Comparison of ENCODE assay signal across 12 mouse cellular contexts in the genomic region with DNA sequence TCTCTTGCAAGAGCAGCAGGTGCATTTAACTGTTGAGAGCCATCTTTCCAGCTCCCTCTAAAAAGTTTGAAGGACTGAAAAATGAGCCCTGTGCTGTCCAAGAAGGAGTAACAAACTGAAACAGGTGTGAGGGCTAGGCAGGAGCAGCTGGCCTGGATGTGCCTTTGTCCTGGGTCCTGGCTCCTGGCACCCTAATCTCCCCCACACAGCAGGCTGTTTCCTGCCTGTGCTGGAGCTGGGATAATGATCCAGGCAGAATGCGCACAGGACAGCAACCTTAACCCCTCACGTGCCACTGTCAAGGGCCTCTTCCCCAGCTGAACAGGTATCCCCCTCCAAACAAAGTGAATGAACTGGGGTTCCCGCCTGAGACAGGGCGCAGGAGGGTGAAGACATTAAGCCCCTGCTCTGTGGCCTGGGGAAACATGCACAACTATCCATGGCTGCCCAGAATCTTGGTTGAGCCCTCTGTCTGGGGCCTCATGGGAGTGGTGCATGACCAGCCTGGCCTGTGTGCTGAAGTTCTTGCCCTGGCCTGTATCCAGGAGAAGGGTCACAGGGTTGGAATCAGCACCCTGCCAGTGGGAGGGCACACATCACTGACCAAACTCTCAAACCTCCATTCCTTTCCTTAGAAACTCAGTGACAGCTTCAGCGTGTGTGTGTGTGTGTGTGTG. TPM values are rescaled to one million over a fixed set of nuclear protein-coding genes. Genes with fewer than 3 reads are reported as not detected.
DNase-seq lines count a peak whose midpoint lies in the region; ATAC-seq and TF ChIP-seq lines count a peak whose summit lies in the region.
"Had no signal": no experiment of that assay in that cellular context is flagged by ENCODE, and none has a peak within 500 bp of the region (broad histone marks: within the 10 kb centered on the region; RNA-seq: fewer than 3 reads in every experiment).

No protein-coding gene starts in this region.

- peak; percentile 26; the same call in 1 of the 2 replicates for ATAC-seq in hindbrain, embryonic 11.5 days (ENCODE audit: low FRiP score)
- ATAC-seq in hindbrain, embryonic 13.5 days (ENCODE audit: low FRiP score), result no peak
- no peak for ATAC-seq in limb, embryonic 11.5 days (ENCODE audit: insufficient number of reproducible peaks, low FRiP score, low TSS enrichment, low read depth)
- no peak for ATAC-seq in cerebellum, adult (ENCODE audit: insufficient number of reproducible peaks, low FRiP score, low TSS enrichment)
- no peak for ATAC-seq in lung, postnatal 0 days
- ATAC-seq: inflammation-experienced regulatory T-cells, adult 6 months had no signal

- no peak overlapping the region for H3K4me2 ChIP-seq in hindbrain, embryonic 11.5 days (replicated peaks; ENCODE audit: low read depth, low read length)
- no peak overlapping the region for H3K4me2 ChIP-seq in hindbrain, embryonic 13.5 days
- H3K4me2 ChIP-seq in limb, embryonic 11.5 days (ENCODE audit: low read depth, severe bottlenecking), result no peak overlapping the region
- H3K4me2 ChIP-seq in lung, postnatal 0 days (replicated peaks; ENCODE audit: low read depth, low read length), result no peak overlapping the region

- no peaks in the 10 kb centered on the region for H3K27me3 ChIP-seq in hindbrain, embryonic 11.5 days (ENCODE audit: control insufficient read depth, insufficient read depth, low read length)
- no peaks in the 10 kb centered on the region for H3K27me3 ChIP-seq in hindbrain, embryonic 13.5 days
- H3K27me3 ChIP-seq in limb, embryonic 11.5 days (ENCODE audit: control insufficient read depth, insufficient read depth, low read length), result no peaks in the 10 kb centered on the region
- no peaks in the 10 kb centered on the region for H3K27me3 ChIP-seq in lung, postnatal 0 days (replicated peaks; ENCODE audit: insufficient read depth, low read length)

- no peaks in the 10 kb centered on the region for H3K36me3 ChIP-seq in hindbrain, embryonic 11.5 days (ENCODE audit: control insufficient read depth, insufficient read depth, low read length)
- H3K36me3 ChIP-seq in hindbrain, embryonic 13.5 days, result no peaks in the 10 kb centered on the region
- H3K36me3 ChIP-seq in limb, embryonic 11.5 days (ENCODE audit: control insufficient read depth, insufficient read depth, low read length), result no peaks in the 10 kb centered on the region
- H3K36me3 ChIP-seq in lung, postnatal 0 days (ENCODE audit: insufficient read depth, low read length), result no peaks in the 10 kb centered on the region
- H3K36me3 ChIP-seq: G1E had no signal

- TF ChIP-seq CTCF in lung, postnatal 0 days (IDR thresholded peaks at IDR 0.05), result no peak

- DNase-seq in hindbrain, embryonic 11.5 days (ENCODE audit: low spot score), result no peak
- DNase-seq in R1 (ENCODE audit: low read depth, low spot score), result peak; percentile 33
- peak; percentile 70 for DNase-seq in heart, postnatal 4 days
- no peak for DNase-seq in limb, embryonic 11.5 days (ENCODE audit: low spot score)
- no peak for DNase-seq in ovary, postnatal 14 days (ENCODE audit: low spot score)
- no peak for DNase-seq in lung, postnatal 0 days (ENCODE audit: low spot score)

- H3K4me3 ChIP-seq in hindbrain, embryonic 11.5 days (ENCODE audit: low read depth, low read length), result no peak overlapping the region
- H3K4me3 ChIP-seq in hindbrain, embryonic 13.5 days, result no peak overlapping the region
- H3K4me3 ChIP-seq in limb, embryonic 11.5 days (ENCODE audit: low read depth, low read length), result no peak overlapping the region
- no peak overlapping the region for H3K4me3 ChIP-seq in lung, postnatal 0 days (ENCODE audit: low read depth, low read length)
- H3K4me3 ChIP-seq: erythroblast, embryonic 14.5 days had no signal

- H3K27ac ChIP-seq in hindbrain, embryonic 11.5 days (ENCODE audit: low read depth, low read length), result 0 out of 2 replicates have a peak overlapping the region, but pooled peaks have one; percentile 10
- H3K27ac ChIP-seq in hindbrain, embryonic 13.5 days, result no peak overlapping the region
- peak overlapping the region; percentile 45; the same call in 1 of the 2 replicates for H3K27ac ChIP-seq in limb, embryonic 11.5 days (replicated peaks; ENCODE audit: low read depth, low read length)
- no peak overlapping the region for H3K27ac ChIP-seq in lung, postnatal 0 days (ENCODE audit: low read length)
- H3K27ac ChIP-seq: macrophage had no signal

- WGBS in hindbrain, embryonic 11.5 days, result 59% methylated on average over 5 of the region's 5 CpGs
- 75% methylated on average over 5 of the region's 5 CpGs for WGBS in hindbrain, embryonic 13.5 days
- WGBS in limb, embryonic 11.5 days, result 51% methylated on average over 5 of the region's 5 CpGs
- WGBS in lung, postnatal 0 days, result 67% methylated on average over 5 of the region's 5 CpGs

- peaks cover 15% of the 10 kb centered on the region for H3K4me1 ChIP-seq in hindbrain, embryonic 11.5 days (replicated peaks; ENCODE audit: control insufficient read depth, insufficient read depth, low read length)
- H3K4me1 ChIP-seq in hindbrain, embryonic 13.5 days (replicated peaks), result peaks cover 40% of the 10 kb centered on the region
- H3K4me1 ChIP-seq in limb, embryonic 11.5 days (ENCODE audit: control insufficient read depth, insufficient read depth, low read length), result peaks cover 49% of the 10 kb centered on the region
- peaks cover 4% of the 10 kb centered on the region; the same call in 1 of the 2 replicates for H3K4me1 ChIP-seq in lung, postnatal 0 days (ENCODE audit: insufficient read depth, low read depth, low read length)

- H3K9me3 ChIP-seq in hindbrain, embryonic 11.5 days (ENCODE audit: control insufficient read depth, low read length), result no peaks in the 10 kb centered on the region
- no peaks in the 10 kb centered on the region for H3K9me3 ChIP-seq in hindbrain, embryonic 13.5 days
- no peaks in the 10 kb centered on the region for H3K9me3 ChIP-seq in limb, embryonic 11.5 days (ENCODE audit: control insufficient read depth, low read length)
- no peaks in the 10 kb centered on the region for H3K9me3 ChIP-seq in lung, postnatal 0 days (ENCODE audit: low read length)
- H3K9me3 ChIP-seq: G1E had no signal

- no peak for TF ChIP-seq EP300 in lung, postnatal 0 days (IDR thresholded peaks at IDR 0.05)

- H3K9ac ChIP-seq in hindbrain, embryonic 11.5 days (ENCODE audit: low read depth, low read length), result no peak overlapping the region
- no peak overlapping the region for H3K9ac ChIP-seq in hindbrain, embryonic 13.5 days
- H3K9ac ChIP-seq in limb, embryonic 11.5 days (ENCODE audit: low read length), result no peak overlapping the region
- H3K9ac ChIP-seq in lung, postnatal 0 days (replicated peaks; ENCODE audit: low read depth), result no peak overlapping the region

RNA-seq across cellular contexts. Expression of a gene that starts 49.7 kb away (rescaled TPM):
- polyA plus RNA-seq in hindbrain, embryonic 11.5 days (2014; fragmentation: Nextera tagmentation; extraction: Ambion mirVana), result 3.3 and 4.2 TPM in 2 replicates
- 7.1 and 8.0 TPM in 2 replicates for polyA plus RNA-seq in hindbrain, embryonic 13.5 days (2015; fragmentation: Nextera tagmentation; extraction: Ambion mirVana)
- 1 to 10 TPM; 2.8 to 3.0 TPM for total RNA-seq in heart, postnatal 4 days (2021)
- polyA plus RNA-seq in limb, embryonic 11.5 days (2014; fragmentation: Nextera tagmentation; extraction: Ambion mirVana), result 3.5 and 4.5 TPM in 2 replicates
- polyA plus RNA-seq in lung, postnatal 0 days (2015; fragmentation: Nextera tagmentation; extraction: Ambion mirVana), result 6.2 and 9.4 TPM in 2 replicates

RNA-seq across cellular contexts. Expression of a gene that starts 49.9 kb away (rescaled TPM):
- polyA plus RNA-seq in hindbrain, embryonic 11.5 days (2014; fragmentation: Nextera tagmentation; extraction: Ambion mirVana), result 156 and 166 TPM in 2 replicates
- 123 and 132 TPM in 2 replicates for polyA plus RNA-seq in hindbrain, embryonic 13.5 days (2015; fragmentation: Nextera tagmentation; extraction: Ambion mirVana)
- total RNA-seq in heart, postnatal 4 days (2021), result 10 to 100 TPM; 76.1 to 78.4 TPM
- polyA plus RNA-seq in limb, embryonic 11.5 days (2014; fragmentation: Nextera tagmentation; extraction: Ambion mirVana), result 137 and 149 TPM in 2 replicates
- polyA plus RNA-seq in lung, postnatal 0 days (2015; fragmentation: Nextera tagmentation; extraction: Ambion mirVana), result 156 and 157 TPM in 2 replicates

Comparison
In these comparisons a context has a peak if more than half of its experiments do, and no peak if none do; other contexts are left out.
1. H3K27ac ChIP-seq: peak in hindbrain, embryonic 11.5 days (single experiment) and limb, embryonic 11.5 days (single experiment); none in hindbrain, embryonic 13.5 days (single experiment) and lung, postnatal 0 days (single experiment).
2. DNase-seq: peak in R1 (single experiment) and heart, postnatal 4 days (single experiment); none in hindbrain, embryonic 11.5 days (single experiment), limb, embryonic 11.5 days (single experiment), ovary, postnatal 14 days (single experiment) and lung, postnatal 0 days (single experiment).